ENCODE assay signal across 8 mouse cellular contexts in genomic region chr14:56364711-56365237, GRCm38 (mm10). TPM values are rescaled to one million over a fixed set of nuclear protein-coding genes. Genes with fewer than 3 reads are reported as not detected.
DNase-seq lines count a peak whose midpoint lies in the region; ATAC-seq and TF ChIP-seq lines count a peak whose summit lies in the region.

Gene Atp12a, plus strand, starts transcription at chr14:56365068.

- ATAC-seq in heart, embryonic 13.5 days (ENCODE audit: extremely low read depth, insufficient number of reproducible peaks, low FRiP score, low TSS enrichment) = no peak
- peak; percentile 55; the same call in 1 of the 2 replicates for ATAC-seq in hindbrain, embryonic 14.5 days (ENCODE audit: low FRiP score)

- H3K4me2 ChIP-seq in heart, embryonic 13.5 days = peak within 1 kb of the TSS; percentile 75
- peak within 1 kb of the TSS; percentile 88 for H3K4me2 ChIP-seq in hindbrain, embryonic 14.5 days (replicated peaks)

- no peak within 1 kb of the TSS for H3K9ac ChIP-seq in heart, embryonic 13.5 days
- peak within 1 kb of the TSS; percentile 57 for H3K9ac ChIP-seq in hindbrain, embryonic 14.5 days

- H3K27me3 ChIP-seq in heart, embryonic 13.5 days (replicated peaks) = peaks cover 66% of the 10 kb centered on the region
- peaks cover 52% of the 10 kb centered on the region for H3K27me3 ChIP-seq in hindbrain, embryonic 14.5 days (ENCODE audit: control insufficient read depth, insufficient read depth, low read length)
- H3K27me3 ChIP-seq in midbrain, embryonic 10.5 days (ENCODE audit: low read depth, poor library complexity, severe bottlenecking) = peaks cover 72% of the 10 kb centered on the region

- H3K4me3 ChIP-seq in heart, embryonic 13.5 days = peak within 1 kb of the TSS; percentile 51
- peak within 1 kb of the TSS; percentile 49 for H3K4me3 ChIP-seq in cortical plate, adult 2 months (ENCODE audit: insufficient read depth, low read length)
- H3K4me3 ChIP-seq in hindbrain, embryonic 14.5 days (replicated peaks; ENCODE audit: low read length) = peak within 1 kb of the TSS; percentile 48
- peak within 1 kb of the TSS; percentile 49 for H3K4me3 ChIP-seq in midbrain, embryonic 10.5 days

- TF ChIP-seq CTCF in cortical plate, adult 2 months (IDR thresholded peaks at IDR 0.05; ENCODE audit: extremely low read depth, insufficient read depth, low read length) = no peak

- no peak for TF ChIP-seq POLR2A in cortical plate, adult 2 months (IDR thresholded peaks at IDR 0.05; ENCODE audit: extremely low read depth, insufficient read depth, low read length)

- H3K9me3 ChIP-seq in heart, embryonic 13.5 days = no peaks in the 10 kb centered on the region
- H3K9me3 ChIP-seq in hindbrain, embryonic 14.5 days (ENCODE audit: control insufficient read depth, low read length) = no peaks in the 10 kb centered on the region
- no peaks in the 10 kb centered on the region for H3K9me3 ChIP-seq in midbrain, embryonic 10.5 days (replicated peaks)

- 2% methylated on average over 48 of the region's 48 CpGs for WGBS in heart, embryonic 13.5 days
- 1% methylated on average over 48 of the region's 48 CpGs for WGBS in hindbrain, embryonic 14.5 days
- WGBS in midbrain, embryonic 10.5 days = under 1% methylated on average over 48 of the region's 48 CpGs

- no peak for DNase-seq in heart, adult 8-10 months (ENCODE audit: low spot score)
- DNase-seq in hindbrain, embryonic 14.5 days (ENCODE audit: low spot score) = no peak
- peak; percentile 23 for DNase-seq in midbrain, embryonic 10.5 days (ENCODE audit: low spot score)
- DNase-seq in spleen, postnatal 36 days (ENCODE audit: low spot score in 2 of 2) = no peak
- DNase-seq in layer of hippocampus, adult 9-10 months (ENCODE audit: low spot score) = no peak
- no peak for DNase-seq in spleen, adult 18-20 months

- no peaks in the 10 kb centered on the region for H3K36me3 ChIP-seq in heart, embryonic 13.5 days
- no peaks in the 10 kb centered on the region for H3K36me3 ChIP-seq in hindbrain, embryonic 14.5 days (replicated peaks; ENCODE audit: control insufficient read depth, insufficient read depth)
- no peaks in the 10 kb centered on the region for H3K36me3 ChIP-seq in midbrain, embryonic 10.5 days

- H3K4me1 ChIP-seq in heart, embryonic 13.5 days = peaks cover 18% of the 10 kb centered on the region
- no peaks in the 10 kb centered on the region for H3K4me1 ChIP-seq in cortical plate, adult 2 months (ENCODE audit: control insufficient read depth, insufficient read depth, low read length)
- no peaks in the 10 kb centered on the region for H3K4me1 ChIP-seq in hindbrain, embryonic 14.5 days (replicated peaks; ENCODE audit: control insufficient read depth, insufficient read depth, low read length)
- H3K4me1 ChIP-seq in midbrain, embryonic 10.5 days = peaks cover 12% of the 10 kb centered on the region

- no peak within 1 kb of the TSS for H3K27ac ChIP-seq in heart, embryonic 13.5 days (replicated peaks)
- H3K27ac ChIP-seq in cortical plate, adult 2 months (ENCODE audit: insufficient read depth, low read length) = no peak within 1 kb of the TSS
- H3K27ac ChIP-seq in hindbrain, embryonic 14.5 days = no peak within 1 kb of the TSS
- no peak within 1 kb of the TSS for H3K27ac ChIP-seq in midbrain, embryonic 10.5 days (replicated peaks)

RNA-seq across cellular contexts. Expression of gene Atp12a, which starts in this region (rescaled TPM):
- polyA plus RNA-seq in heart, embryonic 13.5 days (2015; fragmentation: Nextera tagmentation; extraction: Ambion mirVana) = 0.04 TPM in 1 of 2 replicates, not detected in the other
- not detected for total RNA-seq in heart, adult 8-10 months (2022)
- polyA plus RNA-seq in cortical plate, adult 2 months (2012; rRNA removed) = 0.08 and 0.13 TPM in 2 replicates
- polyA plus RNA-seq in hindbrain, embryonic 14.5 days (2014; fragmentation: Nextera tagmentation; extraction: Ambion mirVana) = 0.29 and 0.35 TPM in 2 replicates
- polyA plus RNA-seq in midbrain, embryonic 10.5 days (2016; fragmentation: Nextera tagmentation; extraction: Ambion mirVana) = not detected in 2 replicates

Comparison
In these comparisons a context has a peak if more than half of its experiments do, and no peak if none do; other contexts are left out.
1. Peak in ATAC-seq, H3K4me3 ChIP-seq, H3K9ac ChIP-seq and H3K4me2 ChIP-seq in hindbrain, embryonic 14.5 days; RNA of the gene not detected or under 1 TPM.
2. Peak in DNase-seq and H3K4me3 ChIP-seq in midbrain, embryonic 10.5 days; RNA of the gene not detected or under 1 TPM.